Mouse (Mus musculus) heart, postnatal 0 days (tissue): Measurements from ENCODE around the gene Psmg4.

Source experiments
- CTCF ChIP-seq: IDR thresholded peaks from 2 replicates; pipeline ENCODE4 v1.5.1; 2016; ENCODE audit warnings: antibody characterized with exemption, control low read depth, low read depth
- EP300 ChIP-seq: IDR thresholded peaks from 2 replicates; pipeline ENCODE4 v1.6.1; 2016; ENCODE audit warnings: antibody characterized with exemption, low read depth

GRCm38 (mm10) chr13:34151425-34151824 is 11.3 kb upstream of the Psmg4 start:
- TF ChIP-seq EP300 (no peak), CTCF (no peak)
